Mouse (Mus musculus) neural tube, embryonic 13.5 days (tissue): ENCODE measurements around the gene Homer2. TPM values are rescaled to one million over a fixed set of nuclear protein-coding genes. Genes with fewer than 3 reads are reported as not detected.

Source experiments
- ATAC-seq: fragments of 200-750 bp; cut with Nextera tagmentation; 2 replicates; pipeline ENCODE4 v1.8.0; 2017; ENCODE audit warnings: low read depth, mild to moderate bottlenecking, moderate TSS enrichment, moderate library complexity
- H3K27ac ChIP-seq: fragments of 300-500 bp; sonication (generic); replicated peaks from 2 replicates; pipeline ENCODE4 v1.5.1; 2015; ENCODE audit warnings: moderate library complexity, mild to moderate bottlenecking, inconsistent platforms
- H3K27me3 ChIP-seq: fragments of 300-500 bp; sonication (generic); 2 replicates; pipeline ENCODE4 v1.6.1; 2015; ENCODE audit warnings: mild to moderate bottlenecking, inconsistent platforms
- H3K36me3 ChIP-seq: fragments of 300-500 bp; sonication (generic); 2 replicates; pipeline ENCODE4 v1.6.1; 2015; ENCODE audit warnings: mild to moderate bottlenecking, inconsistent platforms
- H3K4me1 ChIP-seq: fragments of 300-500 bp; sonication (generic); replicated peaks from 2 replicates; pipeline ENCODE4 v1.6.1; 2015; ENCODE audit warnings: inconsistent platforms
- H3K4me2 ChIP-seq: fragments of 300-500 bp; sonication (generic); 2 replicates; pipeline ENCODE4 v1.6.1; 2015; ENCODE audit warnings: inconsistent platforms, mild to moderate bottlenecking, moderate library complexity
- H3K4me3 ChIP-seq: fragments of 300-500 bp; sonication (generic); 2 replicates; pipeline ENCODE4 v1.5.1; 2015; ENCODE audit warnings: mild to moderate bottlenecking, inconsistent platforms
- H3K9ac ChIP-seq: fragments of 300-500 bp; sonication (generic); 2 replicates; pipeline ENCODE4 v1.6.1; 2015; ENCODE audit warnings: moderate library complexity, mild to moderate bottlenecking, inconsistent platforms
- H3K9me3 ChIP-seq: fragments of 300-500 bp; sonication (generic); 2 replicates; pipeline ENCODE4 v1.6.1; 2016; ENCODE audit warnings: inconsistent platforms
- WGBS: fragments of 180-500 bp; shearing (Covaris S2); methylation state at CpG from one replicate; pipeline ENCODE4 v1.1.7; 2015; 5-methylcytosine and 5-hydroxymethylcytosine counted together
- polyA plus RNA-seq: library from polyadenylated mRNA; unstranded; fragments of >200 nt; fragmentation: Nextera tagmentation; extraction: Ambion mirVana; gene quantifications from 2 replicates; pipeline ENCODE4 v1.2.1, GENCODE M21; 2015

Homer2 gene
- polyA plus RNA-seq, 1 experiment from 2014 or later: 30.5 TPM

DNA sequence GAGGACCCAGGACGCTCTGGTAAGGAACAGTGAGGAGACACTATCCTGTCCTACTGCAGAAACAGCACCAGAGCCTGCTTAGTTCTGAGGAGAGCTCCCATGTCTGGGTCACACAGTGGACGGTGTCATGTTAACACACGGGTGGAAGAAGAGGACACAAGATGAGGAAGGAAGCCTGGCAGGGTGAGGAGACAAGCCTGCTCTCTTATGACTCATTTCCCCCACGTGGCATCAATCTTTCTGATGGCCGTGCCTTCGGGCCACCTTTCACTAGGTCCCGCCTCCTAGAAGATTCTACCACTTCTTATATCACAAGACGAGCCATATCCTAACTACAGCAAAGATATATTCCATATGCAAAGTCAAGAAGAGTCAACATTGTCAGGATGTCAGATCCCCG is 40.7 kb downstream of the Homer2 start:
- no peak for ATAC-seq
- no peaks in the 10 kb centered on the region for H3K36me3 ChIP-seq
- H3K27ac ChIP-seq: no peak overlapping the region
- H3K4me2 ChIP-seq: no peak overlapping the region
- no peak overlapping the region for H3K4me3 ChIP-seq
- peaks cover 4% of the 10 kb centered on the region; the same call in 1 of the 2 replicates for H3K4me1 ChIP-seq
- H3K9ac ChIP-seq: no peak overlapping the region
- no peaks in the 10 kb centered on the region for H3K27me3 ChIP-seq
- H3K9me3 ChIP-seq: no peaks in the 10 kb centered on the region
- 86% methylated on average over 9 of the region's 9 CpGs for WGBS

GRCm38 (mm10) chr7:81663057-81663456 is 44.3 kb downstream of the Homer2 start:
- no peaks in the 10 kb centered on the region for H3K36me3 ChIP-seq
- no peak overlapping the region for H3K4me2 ChIP-seq
- no peaks in the 10 kb centered on the region for H3K27me3 ChIP-seq
- 65% methylated on average over 3 of the region's 3 CpGs for WGBS
- H3K9me3 ChIP-seq: no peaks in the 10 kb centered on the region
- peaks cover 5% of the 10 kb centered on the region; the same call in 1 of the 2 replicates for H3K4me1 ChIP-seq
- H3K27ac ChIP-seq: no peak overlapping the region
- no peak for ATAC-seq
- no peak overlapping the region for H3K9ac ChIP-seq
- no peak overlapping the region for H3K4me3 ChIP-seq

DNA sequence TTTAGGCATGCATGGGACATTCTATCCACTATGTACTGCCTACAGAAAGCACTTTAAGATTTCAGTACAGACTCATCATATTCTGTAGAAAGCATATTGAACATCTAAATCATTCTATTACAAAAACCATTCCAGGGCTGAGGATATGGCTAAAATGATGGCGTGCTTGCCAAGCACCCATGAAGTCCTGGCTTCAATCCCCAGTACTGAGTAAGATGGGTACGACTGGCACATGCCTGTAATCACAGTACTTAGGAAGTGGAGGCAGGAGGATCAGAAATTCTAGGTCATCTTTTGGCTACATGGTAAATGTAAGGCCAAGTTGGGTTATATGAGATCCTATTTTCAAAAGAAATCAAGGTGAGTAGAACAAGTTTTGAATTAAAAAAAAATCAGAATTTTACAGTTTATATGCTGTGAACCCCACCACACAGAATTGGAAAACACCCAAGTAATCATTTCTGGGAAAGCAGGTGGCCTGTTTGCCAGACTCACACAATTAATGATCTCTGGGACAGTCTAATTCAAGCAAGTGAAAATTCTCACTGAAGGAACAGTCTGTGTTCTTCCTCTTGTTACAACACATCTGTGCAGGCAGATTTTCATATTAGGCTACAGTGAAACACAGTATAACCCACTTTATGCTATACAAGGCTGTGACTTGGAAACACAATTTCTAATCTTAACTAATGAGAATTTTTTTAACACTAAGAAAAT is 49.5 kb downstream of the Homer2 start:
- Histone ChIP-seq H3K36me3 (no peaks in the 10 kb centered on the region), H3K9ac (no peak overlapping the region), H3K27ac (peak overlapping the region; percentile 79), H3K4me1 (peaks cover 46% of the 10 kb centered on the region), H3K9me3 (no peaks in the 10 kb centered on the region), H3K27me3 (no peaks in the 10 kb centered on the region), H3K4me2 (no peak overlapping the region), H3K4me3 (no peak overlapping the region)
- ATAC-seq: no peak
- WGBS: 69% methylated on average over 2 of the region's 2 CpGs

DNA sequence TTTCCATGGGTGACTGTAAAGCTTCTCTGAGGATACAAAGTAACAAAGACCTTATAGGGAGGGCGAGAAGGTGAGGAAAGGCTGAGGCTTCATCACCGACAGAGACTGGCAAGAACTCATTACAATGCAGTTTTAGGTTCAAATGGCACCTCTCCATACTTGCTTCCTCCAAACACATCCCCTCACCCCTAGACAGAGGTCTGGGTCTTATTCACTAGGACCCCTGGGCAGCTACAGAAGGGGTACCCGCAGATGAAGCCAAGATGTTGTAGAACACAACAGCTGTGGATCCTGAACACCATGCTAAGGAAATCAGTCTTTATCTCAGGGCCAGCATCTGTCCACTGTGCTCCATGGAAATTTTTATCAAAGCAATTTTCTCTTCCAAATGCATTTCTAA is 50.3 kb downstream of the Homer2 start:
- ATAC-seq: 0 out of 2 replicates have a peak, but pooled peaks have one; percentile 36
- peaks cover 54% of the 10 kb centered on the region for H3K4me1 ChIP-seq
- peak overlapping the region; percentile 79 for H3K27ac ChIP-seq
- no peak overlapping the region for H3K4me2 ChIP-seq
- H3K9ac ChIP-seq: no peak overlapping the region
- WGBS: 48% methylated on average over 3 of the region's 3 CpGs
- H3K27me3 ChIP-seq: no peaks in the 10 kb centered on the region
- no peaks in the 10 kb centered on the region for H3K9me3 ChIP-seq
- H3K36me3 ChIP-seq: no peaks in the 10 kb centered on the region
- no peak overlapping the region for H3K4me3 ChIP-seq

DNA sequence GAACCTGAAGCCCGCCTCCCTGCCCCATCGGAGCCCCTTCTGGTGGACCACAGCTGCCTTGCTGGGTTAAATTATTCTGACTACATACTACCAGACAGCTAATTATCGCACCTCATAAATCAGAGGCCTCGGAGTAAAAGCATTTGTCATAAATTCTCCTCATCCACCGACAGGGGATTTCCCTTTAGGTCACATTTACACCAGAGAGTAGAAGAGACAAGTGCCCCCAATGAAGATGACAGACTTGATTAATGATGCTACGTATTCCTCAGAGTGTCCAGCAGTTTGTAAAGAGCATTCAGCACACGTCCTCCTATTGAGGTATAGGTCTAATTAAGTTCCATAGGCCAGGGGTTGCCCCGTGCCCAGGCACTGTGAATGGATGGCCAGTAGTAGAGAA is 50.7 kb downstream of the Homer2 start:
- Histone ChIP-seq H3K4me3 (no peak overlapping the region), H3K27me3 (no peaks in the 10 kb centered on the region), H3K4me1 (peaks cover 58% of the 10 kb centered on the region), H3K4me2 (no peak overlapping the region), H3K36me3 (no peaks in the 10 kb centered on the region), H3K27ac (peak overlapping the region; percentile 79), H3K9ac (no peak overlapping the region), H3K9me3 (no peaks in the 10 kb centered on the region)
- WGBS: 14% methylated on average over 8 of the region's 8 CpGs
- ATAC-seq: peak; percentile 36; the same call in 1 of the 2 replicates

DNA sequence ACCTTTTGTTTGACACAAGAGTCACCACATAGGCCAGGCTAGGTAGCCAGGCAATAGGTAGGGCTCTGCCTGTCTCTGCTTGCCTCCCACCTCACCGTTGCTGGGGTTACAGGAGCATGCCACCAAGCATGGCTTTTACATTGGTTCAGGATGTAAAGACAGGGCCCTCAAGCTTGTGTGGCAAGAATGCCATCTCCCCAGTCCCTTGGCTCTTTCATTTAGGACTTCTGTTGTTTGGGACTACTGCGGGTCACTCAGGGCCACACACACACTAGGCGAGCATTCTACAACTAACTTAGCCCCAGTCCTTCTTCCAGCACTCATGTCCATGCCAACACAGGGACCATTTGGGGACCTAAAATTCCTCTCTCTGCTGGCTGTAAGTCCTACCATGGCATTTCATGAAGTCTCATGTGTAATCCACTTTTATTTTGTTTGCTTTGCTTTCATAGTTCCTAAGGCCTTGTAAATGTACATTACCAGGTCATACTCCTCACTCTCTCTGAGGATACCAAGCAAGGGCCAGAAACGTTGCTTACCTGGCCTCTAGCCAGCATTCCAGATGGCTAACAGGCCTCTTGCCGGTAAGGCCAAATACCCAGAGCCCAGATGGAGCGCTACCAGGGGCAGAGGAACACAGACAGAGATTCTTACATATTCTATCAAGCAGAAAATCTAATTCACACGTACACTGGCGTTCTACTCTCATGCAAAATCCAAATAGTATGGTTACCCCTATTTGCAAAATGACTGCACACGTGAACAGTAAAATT is 52.2 kb downstream of the Homer2 start:
- Histone ChIP-seq H3K9me3 (no peaks in the 10 kb centered on the region), H3K27ac (peak overlapping the region; percentile 78), H3K36me3 (no peaks in the 10 kb centered on the region), H3K4me2 (no peak overlapping the region), H3K4me3 (no peak overlapping the region), H3K9ac (no peak overlapping the region), H3K27me3 (no peaks in the 10 kb centered on the region), H3K4me1 (peaks cover 72% of the 10 kb centered on the region)
- ATAC-seq: no peak
- WGBS: 45% methylated on average over 9 of the region's 9 CpGs

DNA sequence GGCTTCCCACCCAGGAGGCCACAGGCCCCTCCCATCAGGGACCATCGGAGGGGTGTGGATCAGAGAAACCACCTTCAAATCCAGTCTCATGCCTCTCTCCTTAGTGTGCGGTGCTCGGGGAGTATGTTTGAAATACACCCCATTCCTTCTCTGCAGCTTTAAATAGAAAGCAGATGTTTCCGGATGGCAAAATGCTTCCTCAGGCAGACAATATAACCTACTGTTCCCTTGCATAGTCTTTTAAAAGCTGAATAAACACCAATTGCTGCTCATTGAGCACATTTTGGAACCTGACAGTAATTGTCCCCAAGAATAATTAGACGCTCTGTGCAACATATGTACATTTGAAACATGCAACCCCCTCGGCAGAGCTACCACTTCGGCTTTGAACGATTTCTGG is 53.3 kb downstream of the Homer2 start:
- H3K4me1 ChIP-seq: peaks cover 83% of the 10 kb centered on the region
- H3K4me3 ChIP-seq: no peak overlapping the region
- peak overlapping the region; percentile 78 for H3K27ac ChIP-seq
- H3K36me3 ChIP-seq: no peaks in the 10 kb centered on the region
- ATAC-seq: no peak
- 22% methylated on average over 8 of the region's 8 CpGs for WGBS
- H3K9me3 ChIP-seq: no peaks in the 10 kb centered on the region
- no peaks in the 10 kb centered on the region for H3K27me3 ChIP-seq
- H3K4me2 ChIP-seq: peak overlapping the region; percentile 13; the same call in 1 of the 2 replicates
- H3K9ac ChIP-seq: 0 out of 2 replicates have a peak overlapping the region, but pooled peaks have one; percentile 0

DNA sequence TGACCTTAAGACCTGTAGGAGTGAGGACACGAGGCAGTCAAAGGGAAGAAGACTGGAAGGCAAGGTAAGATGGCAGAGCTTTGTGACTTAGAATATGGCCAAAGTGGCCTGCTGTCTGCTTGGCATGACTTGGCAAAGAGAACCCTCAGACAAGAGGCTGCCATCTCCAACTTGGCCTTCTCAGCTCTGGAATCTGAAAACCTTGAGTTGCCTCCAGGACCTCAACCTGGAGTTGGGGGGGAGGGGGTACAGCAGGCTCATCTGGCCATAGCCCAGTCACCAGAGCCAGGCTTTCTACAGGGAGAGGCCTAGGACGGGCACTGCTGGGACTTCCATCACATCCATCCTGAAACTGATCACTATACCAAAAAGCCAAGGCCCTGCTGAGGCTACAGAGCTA is 55.0 kb downstream of the Homer2 start:
- peak overlapping the region; percentile 77 for H3K27ac ChIP-seq
- no peak overlapping the region for H3K4me3 ChIP-seq
- 74% methylated on average over 2 of the region's 2 CpGs for WGBS
- H3K9me3 ChIP-seq: no peaks in the 10 kb centered on the region
- peaks cover 91% of the 10 kb centered on the region for H3K4me1 ChIP-seq
- H3K36me3 ChIP-seq: no peaks in the 10 kb centered on the region
- no peak overlapping the region for H3K9ac ChIP-seq
- H3K27me3 ChIP-seq: no peaks in the 10 kb centered on the region
- H3K4me2 ChIP-seq: no peak overlapping the region
- no peak for ATAC-seq

- H3K4me2 ChIP-seq: no peak overlapping the region
- peak overlapping the region; percentile 77 for H3K27ac ChIP-seq
- H3K4me3 ChIP-seq: no peak overlapping the region
- no peaks in the 10 kb centered on the region for H3K27me3 ChIP-seq
- 25% methylated on average over 5 of the region's 5 CpGs for WGBS
- no peaks in the 10 kb centered on the region for H3K9me3 ChIP-seq
- no peak overlapping the region for H3K9ac ChIP-seq
- peaks cover 85% of the 10 kb centered on the region for H3K4me1 ChIP-seq
- ATAC-seq: peak; percentile 36
- H3K36me3 ChIP-seq: no peaks in the 10 kb centered on the region
These were observed 56.0 kb downstream of the Homer2 start for GRCm38 (mm10) chr7:81651284-81651683.

DNA sequence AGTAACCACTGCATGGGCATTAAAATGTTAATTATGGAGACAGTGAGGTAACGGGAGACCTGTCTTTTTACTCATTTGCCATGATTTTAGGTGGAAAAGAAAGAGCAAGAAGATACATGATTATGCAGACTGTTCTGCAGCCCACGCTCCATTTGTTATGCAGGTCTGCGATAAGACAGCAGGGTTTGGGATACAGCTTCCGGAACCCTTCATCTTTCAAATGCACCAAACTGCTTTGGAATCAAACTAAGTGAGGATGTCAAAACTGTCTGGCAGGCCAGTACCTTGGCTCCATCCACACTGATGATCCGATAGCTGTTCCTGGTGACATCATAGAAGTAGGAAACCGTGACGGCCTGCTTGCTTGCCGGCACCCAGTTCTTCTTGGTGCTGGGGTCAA is 58.1 kb downstream of the Homer2 start:
- H3K36me3 ChIP-seq: no peaks in the 10 kb centered on the region
- no peak overlapping the region for H3K4me3 ChIP-seq
- H3K9me3 ChIP-seq: no peaks in the 10 kb centered on the region
- no peaks in the 10 kb centered on the region for H3K27me3 ChIP-seq
- no peak overlapping the region for H3K9ac ChIP-seq
- H3K4me2 ChIP-seq: no peak overlapping the region
- peaks cover 82% of the 10 kb centered on the region for H3K4me1 ChIP-seq
- peak overlapping the region; percentile 61 for H3K27ac ChIP-seq
- 65% methylated on average over 8 of the region's 8 CpGs for WGBS
- ATAC-seq: 0 out of 2 replicates have a peak, but pooled peaks have one; percentile 1

DNA sequence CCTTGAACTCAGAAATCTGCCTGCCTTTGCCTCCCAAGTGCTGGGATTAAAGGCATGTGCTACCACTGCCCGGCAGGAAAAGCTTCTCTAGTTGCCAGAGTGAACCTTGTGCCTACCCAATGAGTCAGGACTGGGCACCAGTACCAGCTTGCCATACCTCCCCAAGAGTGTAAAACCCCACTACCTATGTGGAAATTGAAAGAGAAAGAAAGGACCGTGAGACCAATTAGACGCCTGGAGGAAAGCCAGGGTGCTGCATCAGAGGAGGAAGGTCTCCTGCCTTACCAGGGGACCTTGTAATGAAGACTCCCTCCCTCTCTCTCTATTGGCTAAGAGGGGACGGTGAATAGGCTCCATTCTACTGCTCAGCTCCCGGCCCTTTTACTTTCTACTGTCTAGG is 59.4 kb downstream of the Homer2 start:
- Histone ChIP-seq H3K4me2 (no peak overlapping the region), H3K36me3 (no peaks in the 10 kb centered on the region), H3K4me1 (peaks cover 69% of the 10 kb centered on the region), H3K27ac (peak overlapping the region; percentile 61), H3K9me3 (no peaks in the 10 kb centered on the region), H3K9ac (no peak overlapping the region), H3K4me3 (no peak overlapping the region), H3K27me3 (no peaks in the 10 kb centered on the region)
- WGBS: 49% methylated on average over 5 of the region's 5 CpGs
- no peak for ATAC-seq

- Histone ChIP-seq H3K9ac (no peak overlapping the region), H3K4me2 (no peak overlapping the region), H3K27me3 (no peaks in the 10 kb centered on the region), H3K4me1 (peaks cover 41% of the 10 kb centered on the region), H3K36me3 (no peaks in the 10 kb centered on the region), H3K27ac (peak overlapping the region; percentile 1; the same call in 1 of the 2 replicates), H3K4me3 (no peak overlapping the region), H3K9me3 (no peaks in the 10 kb centered on the region)
- 47% methylated on average over 7 of the region's 7 CpGs for WGBS
- ATAC-seq: peak; percentile 20; the same call in 1 of the 2 replicates
These were observed 62.6 kb downstream of the Homer2 start for GRCm38 (mm10) chr7:81644551-81645235.
